Mouse (Mus musculus): ENCODE measurements around the gene Lamb2. TPM values are rescaled to one million over a fixed set of nuclear protein-coding genes. Genes with fewer than 3 reads are reported as not detected.

Gene Lamb2
- 288 and 298 TPM in 2 replicates for polyA plus RNA-seq (2012; rRNA removed)

GRCm38 (mm10) chr9:108479721-108480351 is at the start of gene Lamb2:
Gene Lamb2, plus strand, starts transcription at chr9:108479736.

GRCm38 (mm10) chr9:108436182-108436581 is 43.4 kb upstream of the Lamb2 start, which contains the start of gene BC048562:
Gene BC048562, plus strand, starts transcription at chr9:108436482.

GRCm38 (mm10) chr9:108460319-108461178 is 19.0 kb upstream of the Lamb2 start, which contains the start of gene Ccdc71:
Gene Ccdc71, plus strand, starts transcription at chr9:108460527.

GRCm38 (mm10) chr9:108461181-108461631 is 18.3 kb upstream of the Lamb2 start, which contains the start of gene Klhdc8b:
Gene Klhdc8b, minus strand, starts transcription at chr9:108461581.

GRCm38 (mm10) chr9:108490559-108491285 is 11.2 kb downstream of the Lamb2 start, which contains the start of gene Usp19:
Gene Usp19, plus strand, starts transcription at chr9:108490602.

GRCm38 (mm10) chr9:108507619-108508434 is 28.3 kb downstream of the Lamb2 start, which contains the start of gene Qars:
Gene Qars, plus strand, starts transcription at chr9:108507706.

GRCm38 (mm10) chr9:108516380-108517251 is 37.1 kb downstream of the Lamb2 start, which contains the start of gene Qrich1:
Gene Qrich1, plus strand, starts transcription at chr9:108516806.

Other genes starting within 250 kb of the Lamb2 start
- 101 and 122 TPM in 2 replicates for gene Dag1, start 215.8 kb upstream of the Lamb2 start, polyA plus RNA-seq (2012; rRNA removed)
- 19.4 and 25.5 TPM in 2 replicates for gene Nicn1, start 189.3 kb upstream of the Lamb2 start, polyA plus RNA-seq (2012; rRNA removed)
- 7.6 and 12.8 TPM in 2 replicates for gene Amt, start 182.9 kb upstream of the Lamb2 start, polyA plus RNA-seq (2012; rRNA removed)
- 86.5 and 130 TPM in 2 replicates for gene Rhoa, start 173.6 kb upstream of the Lamb2 start, polyA plus RNA-seq (2012; rRNA removed)
- 37.2 and 41.9 TPM in 2 replicates for gene Tcta, start 173.6 kb upstream of the Lamb2 start, polyA plus RNA-seq (2012; rRNA removed)
- 1,075 and 1,331 TPM in 2 replicates for gene Gpx1, start 140.8 kb upstream of the Lamb2 start, polyA plus RNA-seq (2012; rRNA removed)
- gene Usp4, start 131.9 kb upstream of the Lamb2 start, polyA plus RNA-seq (2012; rRNA removed): 57.3 and 69.2 TPM in 2 replicates
- 0.59 and 0.73 TPM in 2 replicates for gene 1700102P08Rik, start 86.9 kb upstream of the Lamb2 start, polyA plus RNA-seq (2012; rRNA removed)
- gene Ccdc36, start 51.3 kb upstream of the Lamb2 start, polyA plus RNA-seq (2012; rRNA removed): 0.05 and 0.08 TPM in 2 replicates
- not detected in 2 replicates for gene BC048562, start 43.3 kb upstream of the Lamb2 start, polyA plus RNA-seq (2012; rRNA removed)
- gene Ccdc71, start 19.2 kb upstream of the Lamb2 start, polyA plus RNA-seq (2012; rRNA removed): 33.6 and 34.2 TPM in 2 replicates
- 92.6 and 96.4 TPM in 2 replicates for gene Klhdc8b, start 18.2 kb upstream of the Lamb2 start, polyA plus RNA-seq (2012; rRNA removed)
- gene Usp19, start 10.9 kb downstream of the Lamb2 start, polyA plus RNA-seq (2012; rRNA removed): 218 and 280 TPM in 2 replicates
- gene Qars, start 28.0 kb downstream of the Lamb2 start, polyA plus RNA-seq (2012; rRNA removed): 293 and 360 TPM in 2 replicates
- 143 and 200 TPM in 2 replicates for gene Qrich1, start 37.1 kb downstream of the Lamb2 start, polyA plus RNA-seq (2012; rRNA removed)
- 174 and 241 TPM in 2 replicates for gene Impdh2, start 80.5 kb downstream of the Lamb2 start, polyA plus RNA-seq (2012; rRNA removed)
- gene Ndufaf3, start 87.7 kb downstream of the Lamb2 start, polyA plus RNA-seq (2012; rRNA removed): 38.7 and 43.7 TPM in 2 replicates
- gene Dalrd3, start 90.2 kb downstream of the Lamb2 start, polyA plus RNA-seq (2012; rRNA removed): 275 and 288 TPM in 2 replicates
- 138 and 143 TPM in 2 replicates for gene Wdr6, start 99.0 kb downstream of the Lamb2 start, polyA plus RNA-seq (2012; rRNA removed)
- 26.4 and 28.4 TPM in 2 replicates for gene P4htm, start 117.9 kb downstream of the Lamb2 start, polyA plus RNA-seq (2012; rRNA removed)
- 31.7 and 31.8 TPM in 2 replicates for gene Arih2, start 169.7 kb downstream of the Lamb2 start, polyA plus RNA-seq (2012; rRNA removed)
- gene Slc25a20, start 182.4 kb downstream of the Lamb2 start, polyA plus RNA-seq (2012; rRNA removed): 19.7 and 26.4 TPM in 2 replicates
- gene Prkar2a, start 209.6 kb downstream of the Lamb2 start, polyA plus RNA-seq (2012; rRNA removed): 19.8 and 24.9 TPM in 2 replicates